Mouse (Mus musculus): ENCODE data around the gene Tmem53. TPM values are rescaled to one million over a fixed set of nuclear protein-coding genes. Genes with fewer than 3 reads are reported as not detected.
A peak's percentile ranks its signal among the peaks of the same experiment; 100 is the strongest.

Gene Tmem53
- 7.8 and 8.4 TPM in 2 replicates for polyA plus RNA-seq (2016; fragmentation: Nextera tagmentation; extraction: Ambion mirVana)

- H3K36me3 ChIP-seq (replicated peaks): no peaks in the 10 kb centered on the region
- under 1% methylated on average over 39 of the region's 43 CpGs for WGBS
- peaks cover 29% of the 10 kb centered on the region for H3K4me1 ChIP-seq
- peak; percentile 98 for ATAC-seq (ENCODE audit: low FRiP score)
- H3K9me3 ChIP-seq: no peaks in the 10 kb centered on the region
- peak within 1 kb of the TSS; percentile 78 for H3K27ac ChIP-seq
- H3K9ac ChIP-seq: peak within 1 kb of the TSS; percentile 56
- H3K4me2 ChIP-seq: peak within 1 kb of the TSS; percentile 61
- peak within 1 kb of the TSS; percentile 68 for H3K4me3 ChIP-seq (replicated peaks)
- H3K27me3 ChIP-seq: 0 out of 2 replicates have a peak, but pooled peaks cover 6% of the 10 kb centered on the region
Observed at GRCm38 (mm10) chr4:117251801-117252316, at the start of gene Tmem53, which contains the start of gene Armh1. Gene Tmem53 (plus strand): TSS chr4:117251951. Gene Armh1 (minus strand): TSS chr4:117252125.

- Histone ChIP-seq H3K4me1 (peaks cover 6% of the 10 kb centered on the region; the same call in 1 of the 2 replicates), H3K36me3 (replicated peaks) (no peaks in the 10 kb centered on the region), H3K9me3 (no peaks in the 10 kb centered on the region), H3K27ac (peak overlapping the region; percentile 57), H3K27me3 (no peaks in the 10 kb centered on the region), H3K4me2 (peak overlapping the region; percentile 48), H3K9ac (peak overlapping the region; percentile 51), H3K4me3 (replicated peaks) (peak overlapping the region; percentile 22)
- ATAC-seq (ENCODE audit: low FRiP score): peak; percentile 79
- under 1% methylated on average over 25 of the region's 25 CpGs for WGBS
Observed at GRCm38 (mm10) chr4:117202046-117202991, 49.4 kb upstream of the Tmem53 start.

DNA sequence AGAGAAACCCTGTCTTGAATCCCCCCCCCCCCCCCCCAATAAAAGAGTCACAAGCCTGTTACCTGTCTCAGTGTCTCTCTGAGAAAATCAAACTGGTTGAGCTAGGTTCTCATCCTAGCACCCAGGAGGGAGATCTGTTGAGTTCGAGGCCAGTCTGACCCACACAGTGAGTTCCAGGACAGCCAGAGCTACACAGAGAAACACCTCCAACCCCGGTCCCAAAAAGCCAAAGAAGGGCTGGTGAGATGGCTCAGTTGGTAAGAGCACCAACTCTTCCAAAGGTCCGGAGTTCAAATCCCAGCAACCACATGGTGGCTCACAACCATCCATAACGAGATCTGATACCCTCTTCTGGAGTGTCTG is 48.8 kb upstream of the Tmem53 start:
- Histone ChIP-seq H3K27me3 (no peaks in the 10 kb centered on the region), H3K27ac (peak overlapping the region; percentile 57), H3K4me3 (replicated peaks) (no peak overlapping the region), H3K9me3 (no peaks in the 10 kb centered on the region), H3K36me3 (replicated peaks) (no peaks in the 10 kb centered on the region), H3K4me2 (peak overlapping the region; percentile 48; the same call in 1 of the 2 replicates), H3K9ac (0 out of 2 replicates have a peak overlapping the region, but pooled peaks have one; percentile 51), H3K4me1 (peaks cover 6% of the 10 kb centered on the region; the same call in 1 of the 2 replicates)
- 74% methylated on average over 4 of the region's 4 CpGs for WGBS
- ATAC-seq (ENCODE audit: low FRiP score): no peak

DNA sequence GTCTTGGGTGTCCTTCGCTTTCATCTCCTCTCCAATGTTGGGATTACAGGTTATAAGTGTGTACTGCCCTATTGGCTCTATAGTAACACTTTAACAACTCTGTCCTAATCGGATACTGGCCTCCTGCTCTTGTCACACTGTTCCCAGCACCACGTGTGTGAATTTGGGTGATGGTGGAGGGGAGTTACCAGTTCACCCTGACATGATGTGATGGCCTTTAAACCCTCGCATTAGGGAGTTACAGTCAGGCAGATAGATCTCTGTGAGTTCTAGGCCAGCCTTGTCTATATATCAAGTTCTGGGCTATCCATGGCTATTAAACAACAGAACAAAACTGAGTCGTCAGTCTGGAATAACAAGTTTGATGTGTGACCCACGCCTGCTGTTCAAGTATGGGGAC is 42.2 kb upstream of the Tmem53 start:
- H3K27me3 ChIP-seq: peaks cover 6% of the 10 kb centered on the region; the same call in 1 of the 2 replicates
- H3K9me3 ChIP-seq: no peaks in the 10 kb centered on the region
- no peaks in the 10 kb centered on the region for H3K36me3 ChIP-seq (replicated peaks)
- WGBS: 77% methylated on average over 6 of the region's 6 CpGs
- H3K4me2 ChIP-seq: no peak overlapping the region
- H3K9ac ChIP-seq: no peak overlapping the region
- no peak for ATAC-seq (ENCODE audit: low FRiP score)
- H3K4me3 ChIP-seq (replicated peaks): no peak overlapping the region
- no peak overlapping the region for H3K27ac ChIP-seq
- H3K4me1 ChIP-seq: 0 out of 2 replicates have a peak, but pooled peaks cover 3% of the 10 kb centered on the region

DNA sequence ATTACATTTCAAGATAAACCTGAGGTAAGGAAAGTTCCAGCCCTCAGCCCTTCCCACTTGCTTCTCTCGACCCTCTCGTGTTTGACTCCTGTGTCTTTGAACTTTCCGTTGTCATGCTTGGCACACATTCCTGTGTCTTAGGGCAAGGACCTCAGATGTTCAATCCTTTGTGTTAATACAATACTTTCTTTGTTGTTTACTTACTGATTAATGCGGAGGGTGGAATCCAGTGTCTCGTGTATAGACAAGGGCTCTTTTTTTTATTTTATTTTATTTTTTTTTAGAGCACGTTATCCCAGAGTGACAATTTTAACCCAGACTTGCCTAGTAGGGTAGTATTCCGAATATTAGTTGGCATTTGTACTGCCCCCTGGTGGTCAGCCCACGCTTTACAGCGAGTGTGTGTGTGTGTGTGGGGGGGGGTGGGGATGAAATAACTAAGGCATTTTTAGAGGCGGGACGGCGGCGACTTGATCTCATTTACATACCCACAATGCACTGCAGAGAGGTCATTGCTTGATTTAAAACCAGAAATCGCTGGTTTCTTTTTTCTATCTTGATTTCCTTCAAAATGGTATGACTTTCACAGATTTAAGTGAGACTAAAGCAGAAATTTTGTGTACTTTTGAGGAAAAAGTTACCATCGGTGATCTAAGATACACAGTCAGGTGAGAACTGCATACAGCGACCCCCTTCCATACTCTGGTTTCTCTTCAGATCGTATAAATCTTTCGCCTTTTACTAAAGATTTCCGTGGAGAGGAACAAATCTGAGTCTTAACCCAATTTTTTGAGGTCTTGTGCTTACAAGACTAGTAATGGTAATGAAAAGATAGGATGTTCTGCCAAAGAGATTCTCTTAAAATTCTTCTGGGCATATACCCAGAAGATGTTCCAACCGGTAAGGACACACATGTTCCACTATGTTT is 41.3 kb upstream of the Tmem53 start:
- peak; percentile 58 for ATAC-seq (ENCODE audit: low FRiP score)

DNA sequence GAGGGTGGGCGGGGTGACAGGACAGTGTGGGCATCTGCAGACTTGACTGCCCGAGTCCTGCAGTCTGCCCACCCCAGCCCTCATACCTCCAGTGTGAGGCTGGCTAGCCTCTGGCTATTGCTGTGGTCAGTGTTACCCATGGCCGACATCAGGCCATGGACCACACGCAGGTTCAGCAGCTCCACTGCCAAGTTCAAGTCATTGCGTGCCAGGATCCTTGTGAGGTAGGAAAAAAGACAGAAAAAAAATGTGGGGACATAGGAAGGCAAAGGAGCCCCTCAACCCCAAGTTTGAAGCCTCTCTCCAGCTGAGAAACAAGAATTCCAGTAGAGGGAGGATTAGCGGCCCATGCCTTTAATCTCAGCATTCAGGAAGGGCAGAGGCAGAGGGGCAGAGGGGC is 37.5 kb upstream of the Tmem53 start:
- Histone ChIP-seq H3K27me3 (peaks cover 15% of the 10 kb centered on the region; the same call in 1 of the 2 replicates), H3K27ac (no peak overlapping the region), H3K36me3 (replicated peaks) (no peaks in the 10 kb centered on the region), H3K4me3 (replicated peaks) (no peak overlapping the region), H3K9me3 (no peaks in the 10 kb centered on the region), H3K4me1 (0 out of 2 replicates have a peak, but pooled peaks cover 3% of the 10 kb centered on the region), H3K4me2 (no peak overlapping the region), H3K9ac (no peak overlapping the region)
- WGBS: 84% methylated on average over 6 of the region's 6 CpGs
- ATAC-seq (ENCODE audit: low FRiP score): no peak

More for the DNA sequence above, 41.3 kb upstream of the Tmem53 start:
- peaks cover 6% of the 10 kb centered on the region; the same call in 1 of the 2 replicates for H3K27me3 ChIP-seq
- H3K36me3 ChIP-seq (replicated peaks): no peaks in the 10 kb centered on the region
- H3K4me2 ChIP-seq: no peak overlapping the region
- 0 out of 2 replicates have a peak overlapping the region, but pooled peaks have one; percentile 19 for H3K27ac ChIP-seq
- no peak overlapping the region for H3K9ac ChIP-seq
- 0 out of 2 replicates have a peak, but pooled peaks cover 3% of the 10 kb centered on the region for H3K4me1 ChIP-seq
- 3% methylated on average over 20 of the region's 20 CpGs for WGBS
- H3K4me3 ChIP-seq (replicated peaks): no peak overlapping the region
- H3K9me3 ChIP-seq: no peaks in the 10 kb centered on the region

GRCm38 (mm10) chr4:117217029-117217428 is 34.7 kb upstream of the Tmem53 start:
- no peak overlapping the region for H3K27ac ChIP-seq
- no peak for ATAC-seq (ENCODE audit: low FRiP score)
- H3K4me3 ChIP-seq (replicated peaks): no peak overlapping the region

DNA sequence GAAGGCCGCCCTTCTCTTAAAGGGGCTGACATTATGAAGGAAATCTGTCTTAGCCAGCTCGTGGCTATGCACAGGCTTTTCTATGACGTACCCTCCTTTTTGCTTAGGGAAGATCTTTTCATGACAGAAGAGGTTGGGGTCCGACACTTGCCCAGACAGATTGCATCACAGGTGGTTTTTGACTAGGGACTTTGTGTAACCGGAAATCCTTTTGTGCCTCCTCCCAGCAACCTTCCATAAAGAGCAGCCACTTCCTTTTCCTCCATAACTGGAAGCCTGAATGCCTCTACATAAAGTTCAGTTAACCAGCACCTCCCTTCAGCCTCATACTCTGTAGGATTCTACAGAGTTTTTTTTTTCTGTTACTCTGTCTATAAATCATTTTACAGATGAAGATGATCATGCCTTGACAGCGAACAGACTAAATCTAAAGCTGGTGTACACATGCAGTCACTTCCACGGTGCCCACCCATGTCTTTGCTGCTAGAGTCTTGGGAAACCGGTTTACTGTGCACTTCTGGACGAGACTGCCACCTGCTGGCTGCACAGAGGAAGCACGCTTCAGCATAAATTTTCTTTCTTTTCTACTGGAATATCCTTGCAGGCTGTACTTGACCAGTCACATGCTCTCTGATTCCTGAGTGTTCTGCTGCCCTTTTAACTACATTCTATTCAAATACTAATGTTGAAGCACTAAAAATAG is 33.1 kb upstream of the Tmem53 start:
- Histone ChIP-seq H3K36me3 (replicated peaks) (no peaks in the 10 kb centered on the region), H3K9ac (no peak overlapping the region), H3K4me2 (no peak overlapping the region), H3K4me3 (replicated peaks) (no peak overlapping the region), H3K4me1 (no peaks in the 10 kb centered on the region), H3K9me3 (no peaks in the 10 kb centered on the region), H3K27me3 (peaks cover 16% of the 10 kb centered on the region; the same call in 1 of the 2 replicates), H3K27ac (no peak overlapping the region)
- 39% methylated on average over 10 of the region's 10 CpGs for WGBS
- ATAC-seq (ENCODE audit: low FRiP score): 0 out of 2 replicates have a peak, but pooled peaks have one; percentile 41

More at GRCm38 (mm10) chr4:117217029-117217428, 34.7 kb upstream of the Tmem53 start:
- Histone ChIP-seq H3K9me3 (no peaks in the 10 kb centered on the region), H3K36me3 (replicated peaks) (no peaks in the 10 kb centered on the region), H3K4me1 (no peaks in the 10 kb centered on the region), H3K27me3 (peaks cover 17% of the 10 kb centered on the region; the same call in 1 of the 2 replicates), H3K4me2 (no peak overlapping the region), H3K9ac (no peak overlapping the region)
- 81% methylated on average over 5 of the region's 5 CpGs for WGBS

DNA sequence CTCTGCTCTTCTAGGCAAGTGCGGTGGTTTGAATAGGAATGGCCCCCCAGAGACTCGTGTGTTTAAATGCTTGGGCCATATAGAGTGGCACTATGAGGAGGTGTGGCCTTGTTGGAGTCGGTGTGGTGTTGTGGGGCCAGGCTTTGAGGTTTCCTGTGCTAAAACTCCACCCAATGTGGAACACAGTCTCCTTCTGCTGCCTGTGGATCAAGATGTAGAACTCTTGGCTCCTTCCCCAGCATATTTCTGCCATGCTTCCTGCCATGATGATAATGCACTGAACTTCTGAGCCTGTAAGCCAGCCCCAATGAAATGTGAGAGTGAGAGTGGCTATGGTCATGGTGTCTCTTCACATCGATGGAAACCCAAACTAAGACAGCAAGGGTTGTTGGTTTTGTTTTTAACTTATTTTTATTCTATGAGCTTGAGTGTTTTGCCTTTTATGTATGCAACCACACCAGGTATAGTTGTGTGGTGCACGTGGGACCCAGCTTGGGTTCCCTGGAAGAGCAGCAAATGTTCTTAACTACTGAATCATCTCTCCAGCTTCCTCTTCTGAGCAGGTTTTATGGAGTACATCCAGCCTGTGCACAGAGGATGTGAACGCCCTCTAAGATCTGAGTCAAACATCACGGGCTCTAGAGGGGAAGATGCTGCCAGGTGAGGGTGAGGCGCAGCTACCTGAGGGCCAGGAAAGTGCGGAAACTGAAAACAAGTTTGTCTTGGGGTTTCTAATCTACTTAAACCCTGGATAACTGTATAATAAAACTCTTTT is 30.8 kb upstream of the Tmem53 start:
- ATAC-seq (ENCODE audit: low FRiP score): no peak
- Histone ChIP-seq H3K9ac (no peak overlapping the region), H3K9me3 (no peaks in the 10 kb centered on the region), H3K4me2 (no peak overlapping the region), H3K4me3 (replicated peaks) (no peak overlapping the region), H3K4me1 (no peaks in the 10 kb centered on the region), H3K27ac (no peak overlapping the region), H3K27me3 (0 out of 2 replicates have a peak, but pooled peaks cover 11% of the 10 kb centered on the region), H3K36me3 (replicated peaks) (no peaks in the 10 kb centered on the region)
- 84% methylated on average over 9 of the region's 9 CpGs for WGBS

DNA sequence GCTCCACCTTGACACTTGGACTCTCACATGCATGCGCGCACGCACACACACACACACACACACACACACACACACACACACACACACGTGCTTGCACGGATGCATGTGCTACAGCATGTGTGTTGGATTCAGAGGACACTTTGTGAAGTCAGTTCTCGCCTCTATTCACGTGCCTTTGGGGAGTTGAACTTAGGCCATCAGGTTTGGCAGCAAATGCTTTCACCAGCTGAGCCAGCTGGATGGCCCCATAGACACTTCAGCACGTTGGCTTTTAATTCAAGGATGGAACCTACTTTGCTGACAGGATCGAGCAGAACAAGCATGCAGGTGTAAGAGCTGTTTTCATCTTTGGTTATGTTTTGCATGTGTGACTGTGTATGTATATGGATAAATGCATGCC is 29.9 kb upstream of the Tmem53 start:
- WGBS: 87% methylated on average over 9 of the region's 9 CpGs
- H3K9me3 ChIP-seq: no peaks in the 10 kb centered on the region
- no peak for ATAC-seq (ENCODE audit: low FRiP score)
- no peak overlapping the region for H3K9ac ChIP-seq
- H3K4me3 ChIP-seq (replicated peaks): no peak overlapping the region
- H3K4me2 ChIP-seq: no peak overlapping the region
- H3K27me3 ChIP-seq: 0 out of 2 replicates have a peak, but pooled peaks cover 9% of the 10 kb centered on the region
- H3K36me3 ChIP-seq (replicated peaks): no peaks in the 10 kb centered on the region
- H3K4me1 ChIP-seq: no peaks in the 10 kb centered on the region
- H3K27ac ChIP-seq: no peak overlapping the region
